Mouse (Mus musculus) CH12.LX (cell line): ENCODE results near the gene Macrod2. TPM values are rescaled to one million over a fixed set of nuclear protein-coding genes. Genes with fewer than 3 reads are reported as not detected.

Source experiments
- DNase-seq: peaks from one replicate; pipeline ENCODE4 v3.0.0-alpha.2; 2013; ENCODE audit errors: extremely low read depth
- H3K27ac ChIP-seq: 2 replicates; pipeline ENCODE4 v1.5.1; 2012; ENCODE audit warnings: low read depth, mild to moderate bottlenecking, control low read depth, moderate library complexity; ENCODE audit not compliant: insufficient read depth
- H3K27me3 ChIP-seq: replicated peaks from 2 replicates; pipeline ENCODE3; 2012; ENCODE audit warnings: inconsistent platforms
- H3K36me3 ChIP-seq, 2 experiments: replicated peaks in 1 of 2; 2 replicates each; pipeline versions ENCODE3 to v1.6.1; 2012; ENCODE audit warnings: inconsistent platforms in 1 of 2, low read length in 1 of 2, mild to moderate bottlenecking in 1 of 2, mixed read lengths in 1 of 2, moderate library complexity in 1 of 2; ENCODE audit not compliant: control insufficient read depth in 1 of 2, insufficient read depth in 1 of 2
- H3K4me1 ChIP-seq, 2 experiments: 2 replicates each; pipeline ENCODE4 v1.6.1; 2012; ENCODE audit warnings: inconsistent platforms in 1 of 2, moderate library complexity in 1 of 2; ENCODE audit not compliant: insufficient read depth in 2 of 2, control insufficient read depth in 1 of 2
- H3K4me2 ChIP-seq: 2 replicates; pipeline ENCODE4 v1.6.1; 2012; ENCODE audit warnings: low read depth, mild to moderate bottlenecking, control low read depth; ENCODE audit not compliant: poor library complexity, insufficient read depth, severe bottlenecking
- H3K4me3 ChIP-seq, 3 experiments: fragments of 150-350 bp in 1 of 3; sonication (generic) in 1 of 3; replicated peaks in 1 of 3; 2 replicates each; pipeline versions ENCODE3 to v1.5.1; 2011 to 2012; ENCODE audit warnings: low read depth in 2 of 3, low read length in 2 of 3, mild to moderate bottlenecking in 2 of 3, moderate library complexity in 2 of 3, control low read depth in 1 of 3, improper control_type of control experiment in 1 of 3, inconsistent platforms in 1 of 3, mixed read lengths in 1 of 3; ENCODE audit not compliant: poor library complexity in 1 of 3
- H3K79me2 ChIP-seq: replicated peaks from 2 replicates; pipeline ENCODE4 v1.6.1; 2012; ENCODE audit warnings: mild to moderate bottlenecking, moderate library complexity; ENCODE audit not compliant: control insufficient read depth, poor library complexity, insufficient read depth, severe bottlenecking; ENCODE audit errors: extremely low read depth
- H3K9ac ChIP-seq: 2 replicates; pipeline ENCODE4 v1.6.1; 2012; ENCODE audit warnings: low read depth, mild to moderate bottlenecking, control low read depth, moderate library complexity; ENCODE audit not compliant: insufficient read depth
- H3K9me3 ChIP-seq: replicated peaks from 2 replicates; pipeline ENCODE3; 2012; ENCODE audit warnings: low read length, inconsistent platforms, mixed read lengths
- BHLHE40 ChIP-seq: IDR thresholded peaks from 2 replicates; pipeline ENCODE4 v1.6.1; 2011; ENCODE audit warnings: mild to moderate bottlenecking, low read depth, low read length, improper control_type of control experiment
- CHD1 ChIP-seq: IDR thresholded peaks from 2 replicates; pipeline ENCODE4 v1.6.1; 2012; ENCODE audit warnings: low read depth, low read length, improper control_type of control experiment, inconsistent platforms
- E2F4 ChIP-seq: IDR thresholded peaks from 2 replicates; pipeline ENCODE4 v1.6.1; 2011; ENCODE audit warnings: low read depth, low read length, improper control_type of control experiment; ENCODE audit not compliant: insufficient replicate concordance
- ELF1 ChIP-seq: IDR thresholded peaks from 2 replicates; pipeline ENCODE4 v1.6.1; 2014; ENCODE audit warnings: low read depth, mild to moderate bottlenecking, inconsistent platforms, low read length, improper control_type of control experiment
- ETS1 ChIP-seq: conservative IDR thresholded peaks from 2 replicates; pipeline ENCODE4 v1.6.1; 2012; ENCODE audit warnings: low read depth, mild to moderate bottlenecking, inconsistent platforms, low read length, improper control_type of control experiment, moderate library complexity
- GABPA ChIP-seq: IDR thresholded peaks from 2 replicates; pipeline ENCODE4 v1.6.1; 2012; ENCODE audit warnings: low read depth, low read length, improper control_type of control experiment, inconsistent platforms; ENCODE audit not compliant: insufficient replicate concordance
- JUN ChIP-seq: IDR thresholded peaks from 2 replicates; pipeline ENCODE4 v1.6.1; 2011; ENCODE audit warnings: low read depth, mild to moderate bottlenecking, low read length, improper control_type of control experiment, moderate library complexity; ENCODE audit not compliant: insufficient read depth
- JUND ChIP-seq: conservative IDR thresholded peaks from 2 replicates; pipeline ENCODE4 v1.6.1; 2011; ENCODE audit warnings: low read depth, low read length, improper control_type of control experiment
- KAT2A ChIP-seq: IDR thresholded peaks from 2 replicates; pipeline ENCODE4 v1.6.1; 2012; ENCODE audit warnings: low read length, improper control_type of control experiment, inconsistent platforms; ENCODE audit not compliant: insufficient replicate concordance
- NRF1 ChIP-seq: IDR thresholded peaks from 2 replicates; pipeline ENCODE4 v1.6.1; 2014; ENCODE audit warnings: low read depth, mild to moderate bottlenecking, inconsistent platforms, low read length, improper control_type of control experiment, moderate library complexity
- POLR2A ChIP-seq: IDR thresholded peaks from 2 replicates; pipeline ENCODE4 v1.6.1; 2011; ENCODE audit warnings: low read depth, mild to moderate bottlenecking, improper control_type of control experiment, low read length
- RAD21 ChIP-seq: IDR thresholded peaks from 2 replicates; pipeline ENCODE4 v1.6.1; 2011; ENCODE audit warnings: low read depth, mild to moderate bottlenecking, low read length, improper control_type of control experiment, moderate library complexity
- RCOR1 ChIP-seq: conservative IDR thresholded peaks from 2 replicates; pipeline ENCODE4 v1.6.1; 2012; ENCODE audit warnings: low read depth, mild to moderate bottlenecking, inconsistent platforms, low read length, improper control_type of control experiment
- TCF12 ChIP-seq: IDR thresholded peaks from 2 replicates; pipeline ENCODE4 v1.6.1; 2014; ENCODE audit warnings: low read depth, mild to moderate bottlenecking, inconsistent platforms, low read length, improper control_type of control experiment
- UBTF ChIP-seq: IDR thresholded peaks from 2 replicates; pipeline ENCODE4 v1.6.1; 2012; ENCODE audit warnings: low read depth, mild to moderate bottlenecking, inconsistent platforms, low read length, improper control_type of control experiment, moderate library complexity
- USF1 ChIP-seq: IDR thresholded peaks from 2 replicates; pipeline ENCODE4 v1.6.1; 2014; ENCODE audit warnings: low read depth, mild to moderate bottlenecking, inconsistent platforms, low read length, improper control_type of control experiment
- ZC3H11A ChIP-seq: IDR thresholded peaks from 2 replicates; pipeline ENCODE4 v1.6.1; 2012; ENCODE audit warnings: low read depth, mild to moderate bottlenecking, inconsistent platforms, low read length, improper control_type of control experiment
- ZMIZ1 ChIP-seq: IDR thresholded peaks from 2 replicates; pipeline ENCODE4 v1.6.1; 2012; ENCODE audit warnings: low read depth, mild to moderate bottlenecking, inconsistent platforms, low read length, improper control_type of control experiment
- ZNF384 ChIP-seq: IDR thresholded peaks from 2 replicates; pipeline ENCODE4 v1.6.1; 2012; ENCODE audit warnings: low read depth, low read length, improper control_type of control experiment, inconsistent platforms
- dilution Hi-C: fragments of 300-500 bp; cut with MboI; formaldehyde crosslinking; loops from 2 replicates; pipeline ENCODE4 v1.14.3; 2020; ENCODE audit warnings: low sequenced_read_pairs; ENCODE audit not compliant: extremely low pct_unique_long_range_greater_than_20kb, extremely low pct_ligation_motif_present
- in situ Hi-C: fragments of 300-500 bp; cut with MboI; formaldehyde crosslinking; loops from 3 replicates; pipeline ENCODE4 v1.14.3; 2019; ENCODE audit warnings: low sequenced_read_pairs, low pct_ligation_motif_present, low pct_unique_long_range_greater_than_20kb, mixed read lengths
- polyA plus RNA-seq: library from polyadenylated mRNA; unstranded; fragments of >175 nt; gene quantifications from 2 replicates; pipeline ENCODE4 v1.2.1, GENCODE M21; 2012; ENCODE audit warnings: low read depth; ENCODE audit not compliant: insufficient read length
- total RNA-seq, 2 experiments: library from RNA; depleted of rRNA; stranded (reverse); fragments of 300-350 nt in 1 of 2; fragments of >200 nt in 1 of 2; gene quantifications; 2 replicates each; pipeline ENCODE4 v1.2.3; 2012 to 2014

Macrod2 gene
- total and polyA plus RNA-seq, 3 experiments = not detected

- dilution Hi-C loops (no loop called here), in situ Hi-C loops (no loop called here)
- DNase-seq = no peak
- no peaks in the 10 kb centered on the region for H3K36me3 ChIP-seq
- no peaks in the 10 kb centered on the region for H3K79me2 ChIP-seq
- no peaks in the 10 kb centered on the region for H3K4me1 ChIP-seq
- no peak overlapping the region for H3K9ac ChIP-seq
- H3K27me3 ChIP-seq = no peaks in the 10 kb centered on the region
- H3K4me2 ChIP-seq = no peak overlapping the region
- H3K4me3 ChIP-seq = no peak overlapping the region
- no peak for TF ChIP-seq BHLHE40
- no peak for TF ChIP-seq CHD1
- TF ChIP-seq TCF12 = no peak
- TF ChIP-seq NRF1 = no peak
- TF ChIP-seq RCOR1 = no peak
- TF ChIP-seq JUND = no peak
- TF ChIP-seq ETS1 = no peak
- no peak for TF ChIP-seq ELF1
- TF ChIP-seq KAT2A = no peak
- TF ChIP-seq USF1 = no peak
- no peak overlapping the region for H3K27ac ChIP-seq
- peaks cover 43% of the 10 kb centered on the region for H3K9me3 ChIP-seq
Observed at GRCm38 (mm10) chr2:140985670-140986372, 590.7 kb downstream of the Macrod2 start.

DNA sequence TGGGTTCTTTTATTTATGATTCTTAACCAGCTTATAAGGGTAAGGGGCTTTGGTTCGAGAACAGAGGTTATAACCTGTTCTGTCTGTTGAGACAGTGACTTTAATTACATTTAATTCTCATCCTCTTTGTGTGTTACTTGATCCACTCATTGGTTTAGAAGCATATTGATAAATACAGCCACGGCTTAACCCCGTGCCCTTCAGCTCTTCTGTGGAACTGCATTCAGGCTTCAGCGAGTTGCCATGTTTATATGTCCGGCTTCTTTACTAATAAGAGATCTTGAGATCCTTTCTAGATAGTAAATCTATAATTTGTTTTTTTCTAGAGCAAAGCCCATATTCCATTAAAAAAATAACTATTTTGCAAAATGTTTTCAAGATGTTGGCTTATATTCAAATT lies 608.7 kb downstream of the Macrod2 start:
- TF ChIP-seq TCF12 (no peak), E2F4 (no peak), ZMIZ1 (no peak), RAD21 (no peak), ZNF384 (no peak), UBTF (no peak), JUND (no peak), GABPA (no peak), JUN (no peak), POLR2A (no peak), ZC3H11A (no peak)
- H3K9ac ChIP-seq = no peak overlapping the region
- no peaks in the 10 kb centered on the region for H3K36me3 ChIP-seq
- dilution Hi-C loops = no loop called here
- H3K79me2 ChIP-seq = no peaks in the 10 kb centered on the region
- in situ Hi-C loops = no loop called here
- no peaks in the 10 kb centered on the region for H3K27me3 ChIP-seq
- H3K4me1 ChIP-seq = no peaks in the 10 kb centered on the region
- no peak overlapping the region for H3K4me3 ChIP-seq
- DNase-seq = no peak
- H3K4me2 ChIP-seq = no peak overlapping the region
- peaks cover 41% of the 10 kb centered on the region for H3K9me3 ChIP-seq
- no peak overlapping the region for H3K27ac ChIP-seq
